ENCODE assay signal across 17 mouse cellular contexts in genomic region chr6:51587266-51587665, GRCm38 (mm10).
"Had no signal": no experiment of that assay in that cellular context is flagged by ENCODE, and none has a peak within 500 bp of the region (broad histone marks: within the 10 kb centered on the region; RNA-seq: fewer than 3 reads in every experiment).

No protein-coding gene starts in this region.

- H3K36me3 ChIP-seq: liver, embryonic 13.5 days; midbrain, embryonic 12.5 days; neural tube, embryonic 13.5 days; stomach, embryonic 15.5 days had no signal

- H3K27me3 ChIP-seq: midbrain, embryonic 12.5 days; neural tube, embryonic 13.5 days; stomach, embryonic 15.5 days had no signal

- ATAC-seq: midbrain, embryonic 16.5 days had no signal

- DNase-seq: kidney, adult 2 months; kidney, postnatal 25 days; left cerebral cortex, postnatal 4 days; liver, embryonic 13.5 days; lung, adult 2 months; lung, postnatal 14 days; lung, postnatal 4 days; retina, postnatal 1 day; right cerebral cortex, postnatal 25 days; spleen, adult 18-20 months; thymus, postnatal 25 days had no signal

- H3K27ac ChIP-seq: kidney, postnatal 0 days; liver, embryonic 13.5 days; stomach, embryonic 15.5 days had no signal

- H3K9ac ChIP-seq: liver, embryonic 13.5 days; midbrain, embryonic 12.5 days; neural tube, embryonic 13.5 days; stomach, embryonic 15.5 days had no signal

- H3K4me2 ChIP-seq: liver, embryonic 13.5 days; midbrain, embryonic 12.5 days; neural tube, embryonic 13.5 days; stomach, embryonic 15.5 days had no signal

- H3K4me3 ChIP-seq: liver, embryonic 13.5 days; midbrain, embryonic 12.5 days; myocyte; neural tube, embryonic 13.5 days; stomach, embryonic 15.5 days had no signal

- H3K9me3 ChIP-seq: liver, embryonic 13.5 days; midbrain, embryonic 12.5 days; neural tube, embryonic 13.5 days; stomach, embryonic 15.5 days had no signal
